Mouse (Mus musculus): ENCODE data around the gene Sdf2l1.
"Not testable (repeated sequence)": the region's sequence is repeated elsewhere in the genome, so short reads cannot be mapped to it uniquely, and the experiment has no call there.

Gene Sdf2l1

DNA sequence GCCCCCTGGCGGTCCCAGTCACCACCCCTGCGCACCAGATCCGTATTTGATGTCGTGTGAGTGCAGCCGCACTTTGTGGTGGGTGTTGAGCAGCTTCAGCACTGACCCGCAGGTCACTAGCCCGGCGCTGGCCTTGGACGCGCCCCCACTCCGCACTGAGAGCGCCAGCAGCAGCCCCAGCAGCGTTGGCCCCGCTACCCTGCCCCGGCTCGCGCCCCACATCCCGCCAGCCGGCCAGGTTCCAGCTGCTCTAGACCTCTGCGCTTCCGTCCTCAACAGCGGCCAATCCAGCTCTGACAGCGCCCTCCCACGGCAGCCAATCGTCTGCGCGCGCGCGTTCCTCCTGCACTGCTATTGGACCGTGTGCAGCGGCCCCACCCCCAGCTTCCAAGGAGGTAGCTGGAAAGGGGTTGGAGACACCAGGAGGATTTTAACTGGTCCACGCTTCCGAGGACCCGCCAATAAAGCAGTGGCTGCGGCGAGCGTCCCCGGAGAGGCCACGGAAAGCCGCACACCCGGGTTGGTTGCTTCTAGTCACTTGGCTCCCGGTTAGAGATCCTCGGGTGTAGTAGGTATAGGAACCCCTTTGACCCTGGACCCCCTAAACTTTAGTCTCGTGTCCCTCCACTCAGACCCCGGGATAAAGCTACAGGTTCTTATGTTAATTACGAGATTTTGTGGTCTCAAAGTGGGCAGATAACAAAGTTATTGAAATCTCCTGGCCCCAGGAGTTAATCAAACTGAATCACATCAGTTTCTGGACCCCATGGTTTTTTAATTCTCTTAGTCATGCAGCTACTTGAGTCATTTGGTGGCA, at the start of gene Sdf2l1:
Gene Sdf2l1, minus strand, starts transcription at position 295 of the 817 bp plus-strand sequence.
- DNase-seq (ENCODE audit: inconsistent ontology term) = peak; percentile 100

DNA sequence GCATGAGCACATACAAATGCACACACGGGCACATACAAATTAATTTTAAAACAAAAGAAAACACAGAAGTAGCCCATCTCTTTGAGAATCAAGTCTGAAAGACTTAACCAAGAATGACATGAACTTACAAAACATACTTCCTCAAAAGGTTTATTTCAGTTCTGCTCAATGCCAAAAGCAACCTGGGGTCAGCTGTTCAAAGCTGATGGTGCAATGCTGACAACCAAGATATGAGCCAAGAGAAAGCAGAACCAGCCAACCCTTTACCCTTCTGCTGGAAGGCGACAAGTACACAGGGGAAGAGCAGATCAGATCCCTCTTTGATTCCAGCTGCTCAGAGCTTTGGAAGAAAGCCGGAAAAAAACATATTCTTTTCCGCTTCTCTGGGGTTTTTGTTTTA, 49.2 kb upstream of the Sdf2l1 start:
- no peak for DNase-seq (ENCODE audit: inconsistent ontology term)

DNA sequence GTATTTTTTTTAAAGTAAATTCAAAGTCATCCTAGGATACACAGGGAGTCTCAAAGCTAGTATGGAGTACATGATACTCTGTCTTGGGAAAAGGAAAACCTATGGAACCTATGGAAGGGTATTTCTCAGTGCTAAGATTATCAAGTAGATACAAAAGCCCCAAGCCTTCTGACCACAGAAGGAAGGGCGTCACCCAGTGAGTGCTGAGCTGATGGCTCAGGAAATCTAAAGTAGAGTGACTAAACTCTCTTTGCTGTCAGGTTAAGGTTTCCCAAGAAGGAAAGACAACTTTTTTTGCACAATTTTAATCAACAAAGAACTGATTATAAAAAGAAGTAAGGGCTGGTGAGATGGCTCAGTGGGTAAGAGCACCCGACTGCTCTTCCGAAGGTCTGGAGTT, 47.5 kb upstream of the Sdf2l1 start:
- DNase-seq (ENCODE audit: inconsistent ontology term) = no peak

DNA sequence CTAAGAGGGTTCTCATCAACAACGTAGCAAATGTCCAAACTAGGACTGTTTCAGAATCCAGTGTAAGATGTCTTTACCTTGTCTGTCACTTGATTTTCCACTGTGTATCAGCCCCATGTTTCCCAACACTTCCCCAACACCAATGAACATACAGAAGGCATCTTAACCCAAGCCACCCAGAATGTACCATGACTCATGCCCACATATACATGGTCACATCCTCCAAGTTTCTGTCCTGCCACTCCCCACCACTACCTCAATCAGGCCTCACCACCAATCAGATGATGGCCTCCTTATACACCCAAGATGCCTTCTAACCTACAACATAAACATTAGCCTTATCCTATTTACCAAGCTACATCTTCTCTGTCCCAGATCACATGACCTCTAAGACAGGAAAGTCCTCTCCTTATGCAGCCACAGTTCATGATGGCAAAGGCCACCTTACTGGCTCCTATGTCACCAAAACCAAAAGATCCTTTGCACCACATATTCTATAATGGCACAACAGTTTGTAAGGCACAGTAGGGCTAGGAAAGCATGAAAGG, 45.5 kb upstream of the Sdf2l1 start:
- DNase-seq (ENCODE audit: inconsistent ontology term) = no peak

DNA sequence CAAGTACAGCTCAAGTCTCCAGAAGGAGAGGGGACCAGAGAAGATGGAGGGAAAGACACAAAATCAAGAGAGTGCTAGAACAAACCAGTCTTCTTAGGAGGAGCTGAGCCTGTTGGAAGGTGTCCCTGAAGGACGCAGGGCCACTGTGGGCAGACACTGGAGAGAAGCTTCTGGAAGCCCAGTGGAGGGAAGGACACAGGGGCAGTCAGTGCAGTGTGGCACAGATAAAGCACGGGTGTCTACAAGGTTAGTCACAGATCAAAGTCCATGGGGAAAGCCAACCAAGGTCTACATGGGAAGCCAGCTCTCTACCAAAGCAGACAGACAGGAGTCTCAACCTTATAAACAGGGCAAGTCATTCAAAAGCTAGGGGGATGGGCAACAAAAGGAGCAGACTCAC, 43.6 kb upstream of the Sdf2l1 start:
- DNase-seq (ENCODE audit: inconsistent ontology term) = no peak

DNA sequence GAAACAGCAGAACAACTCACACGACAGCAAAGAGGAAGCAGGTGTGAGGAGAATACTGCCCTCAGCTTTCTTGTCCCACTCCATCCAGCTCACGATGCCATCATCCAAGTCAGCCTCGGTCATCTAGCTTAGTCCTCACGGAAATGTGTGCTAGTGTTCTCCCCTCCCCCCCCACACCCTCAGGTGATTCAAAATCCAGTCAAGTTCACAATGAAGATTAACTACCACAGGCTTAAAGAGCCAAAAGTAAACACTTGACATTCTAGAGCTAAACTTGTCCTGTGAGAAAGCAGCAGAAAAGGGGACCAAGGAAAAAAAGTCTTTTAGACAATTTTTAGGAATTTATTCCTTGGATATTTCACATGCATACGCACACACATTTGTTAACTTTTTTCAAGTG, 35.9 kb upstream of the Sdf2l1 start:
- DNase-seq (ENCODE audit: inconsistent ontology term) = no peak

DNA sequence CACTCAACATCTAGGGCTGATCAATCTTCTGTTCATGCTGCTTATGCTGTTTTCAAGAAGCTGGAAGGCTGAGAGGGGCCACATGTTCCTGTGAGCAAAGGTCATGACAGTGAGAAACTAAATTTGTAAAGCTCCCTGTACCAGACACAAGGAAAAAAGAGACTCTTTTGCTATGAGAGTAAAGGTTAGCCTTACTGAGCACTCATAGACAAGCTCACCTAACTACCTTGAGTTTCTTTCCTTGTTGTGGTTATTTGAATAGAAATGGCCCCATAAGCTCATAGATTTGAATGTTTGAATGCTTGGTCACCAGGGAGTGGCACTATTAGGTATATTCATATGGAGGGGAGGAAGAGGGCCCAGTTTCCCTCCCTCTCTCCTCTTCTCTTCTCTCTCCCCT, 35.0 kb upstream of the Sdf2l1 start:
- DNase-seq (ENCODE audit: inconsistent ontology term) = no peak

DNA sequence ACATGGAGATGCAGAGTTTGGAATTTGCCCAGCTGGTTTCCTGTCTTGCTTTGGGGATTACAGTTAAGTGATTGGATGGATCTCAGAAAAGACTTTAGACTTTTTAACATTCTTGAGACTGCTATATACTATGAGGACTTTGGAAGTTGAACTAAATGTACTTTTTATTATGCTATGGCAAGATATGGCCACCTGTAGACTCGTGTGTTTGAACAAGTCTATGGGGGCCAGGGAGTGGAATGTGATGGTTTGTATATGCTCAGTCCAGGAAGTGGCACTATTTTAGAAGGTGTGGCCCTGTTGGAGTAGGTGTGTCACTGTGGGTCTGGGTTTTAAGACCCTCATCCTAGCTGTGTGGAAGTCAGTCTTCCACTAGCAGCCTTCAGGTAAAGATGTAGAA, 33.3 kb upstream of the Sdf2l1 start:
- DNase-seq (ENCODE audit: inconsistent ontology term) = not testable (repeated sequence)

DNA sequence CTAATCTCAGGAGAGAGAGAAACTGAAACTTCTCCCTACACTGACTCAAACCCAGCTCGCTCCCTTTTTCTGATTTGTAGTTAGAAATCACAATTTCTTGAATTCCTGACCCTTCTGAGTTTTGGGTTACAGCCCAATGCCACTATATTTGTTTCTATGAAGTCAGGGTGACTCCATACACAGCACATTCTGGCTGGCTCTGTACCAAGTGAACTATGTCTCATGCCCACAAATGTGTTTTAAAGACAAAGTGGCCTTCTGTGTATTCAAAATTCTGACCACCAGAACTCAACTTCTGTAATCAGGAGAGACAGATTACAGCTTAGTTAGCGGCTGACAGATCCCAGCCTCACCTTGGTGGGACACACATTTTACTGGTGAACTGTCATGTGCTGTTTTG, 22.2 kb upstream of the Sdf2l1 start:
- DNase-seq (ENCODE audit: inconsistent ontology term) = peak; percentile 36

DNA sequence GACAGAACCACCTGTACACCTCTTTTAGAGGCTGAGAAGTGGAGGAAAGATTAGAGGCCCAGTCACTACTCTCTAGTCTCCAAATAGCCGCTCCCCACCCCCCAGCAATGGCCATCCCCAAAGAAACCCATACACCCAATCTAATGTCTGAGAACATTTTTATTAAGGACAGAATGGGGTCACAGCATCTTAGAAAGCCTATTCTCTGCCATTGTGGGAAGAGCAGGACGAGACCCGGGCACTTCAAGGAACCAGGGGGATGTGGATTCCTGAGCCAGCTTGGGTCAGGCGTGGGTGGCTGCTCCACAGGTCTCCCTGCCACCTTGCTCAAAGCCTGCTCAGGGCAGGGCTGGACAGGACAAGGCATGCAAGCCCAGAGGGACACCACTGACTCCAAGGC, 19.7 kb upstream of the Sdf2l1 start:
- no peak for DNase-seq (ENCODE audit: inconsistent ontology term)

DNA sequence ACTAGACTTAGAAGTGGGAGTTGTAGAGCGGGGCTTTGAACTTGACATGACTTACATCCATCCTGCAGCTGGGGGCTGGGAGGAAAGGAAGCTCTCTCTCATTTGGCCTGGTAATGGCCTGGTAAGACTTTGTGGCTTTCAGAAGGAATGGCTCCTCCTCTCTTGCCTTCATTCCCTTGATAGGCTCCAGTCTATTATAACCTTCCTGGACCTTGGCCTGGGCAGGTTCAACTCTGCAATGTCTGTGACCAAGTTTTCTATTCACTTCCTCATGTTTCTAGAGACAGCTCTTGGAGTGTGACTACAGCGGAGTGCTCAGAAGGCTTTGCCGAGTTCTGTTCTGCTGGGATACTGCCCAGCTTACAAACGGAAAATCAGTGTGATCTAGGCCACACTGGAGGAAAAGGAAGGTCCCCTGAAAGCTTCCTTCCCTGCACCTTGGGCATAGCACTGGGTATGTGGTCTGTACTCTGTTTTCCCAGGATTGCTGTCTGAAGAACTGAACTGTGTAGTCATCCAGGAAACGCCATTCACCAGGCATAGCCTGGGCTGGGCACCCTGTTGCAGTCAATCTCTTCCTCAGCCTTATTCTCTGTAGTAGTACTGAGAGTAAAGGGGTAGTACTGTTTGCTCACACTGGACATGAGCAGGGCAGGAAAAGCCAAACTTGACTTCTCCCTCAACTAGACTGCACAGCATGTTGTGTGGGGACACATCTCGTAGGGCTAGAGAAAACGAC, 18.5 kb upstream of the Sdf2l1 start:
- DNase-seq (ENCODE audit: inconsistent ontology term) = no peak

DNA sequence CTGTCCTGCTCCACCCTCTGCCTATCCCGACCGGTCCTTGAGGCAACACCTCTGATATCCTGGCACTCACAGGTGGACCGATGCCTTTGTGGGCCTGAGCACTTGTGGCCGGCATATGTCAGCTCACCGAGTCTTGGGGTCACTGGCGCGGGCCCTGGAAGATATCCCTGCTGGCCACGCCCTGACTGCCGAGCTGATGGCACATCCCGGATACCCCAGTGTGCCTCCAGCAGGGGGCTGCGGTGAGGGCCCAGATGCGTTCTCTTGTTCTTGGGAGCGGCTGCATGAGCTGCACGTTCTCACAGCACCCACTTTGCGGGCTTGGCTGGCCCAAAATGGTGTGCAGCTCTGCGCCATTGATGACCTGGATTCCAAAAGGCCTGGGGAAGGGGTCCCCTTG, 15.9 kb upstream of the Sdf2l1 start:
- DNase-seq (ENCODE audit: inconsistent ontology term) = no peak

DNA sequence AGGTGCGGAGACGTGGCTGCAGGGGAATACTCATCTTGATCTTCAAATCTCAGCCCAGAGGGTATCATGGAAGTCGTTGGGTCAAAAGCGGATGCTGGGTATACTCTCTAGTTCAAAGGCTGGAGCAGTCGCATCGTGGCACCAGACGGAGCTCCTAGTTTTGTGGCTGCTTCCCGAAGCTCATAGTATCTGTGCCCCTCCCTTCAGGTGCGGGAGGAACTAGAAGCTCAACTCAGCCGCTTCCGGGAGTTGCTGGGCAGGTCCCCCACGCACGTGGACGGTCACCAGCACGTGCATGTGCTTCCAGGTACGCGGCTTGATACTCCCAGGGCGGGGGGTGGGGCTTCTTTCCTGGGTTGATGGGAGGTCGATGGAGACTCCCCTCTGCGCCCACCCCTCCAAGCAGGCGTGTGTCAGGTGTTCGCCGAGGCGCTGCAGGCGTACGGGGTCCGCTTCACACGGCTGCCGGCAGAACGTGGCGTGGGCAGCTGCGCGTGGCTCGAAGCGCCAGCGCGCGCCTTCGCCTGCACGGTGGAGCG, 15.3 kb upstream of the Sdf2l1 start:
- no peak for DNase-seq (ENCODE audit: inconsistent ontology term)

DNA sequence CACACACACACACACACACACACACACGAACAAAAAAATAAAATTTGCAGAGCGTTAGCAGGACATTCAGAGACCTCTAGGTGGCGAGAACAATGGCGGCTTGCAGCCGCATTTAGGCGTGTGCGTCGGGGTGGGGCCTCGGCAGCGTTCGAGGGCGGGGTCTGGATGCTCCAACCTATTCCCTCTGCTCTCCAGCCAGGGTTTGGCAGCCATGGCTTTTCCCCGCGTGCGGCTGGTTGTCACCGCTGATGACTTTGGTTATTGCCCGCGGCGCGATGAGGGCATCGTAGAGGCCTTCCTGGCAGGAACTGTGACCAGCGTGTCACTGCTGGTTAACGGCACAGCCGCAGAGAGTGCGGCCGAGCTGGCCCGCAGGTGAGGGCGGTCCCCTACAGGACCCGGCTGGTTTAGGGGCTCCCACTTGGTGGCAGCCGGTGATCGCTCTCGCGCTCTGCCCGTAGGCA, 14.6 kb upstream of the Sdf2l1 start, which contains the start of gene Ccdc116:
Gene Ccdc116, minus strand, starts transcription at position 458 of the 464 bp plus-strand sequence.
- peak; percentile 89 for DNase-seq (ENCODE audit: inconsistent ontology term)

DNA sequence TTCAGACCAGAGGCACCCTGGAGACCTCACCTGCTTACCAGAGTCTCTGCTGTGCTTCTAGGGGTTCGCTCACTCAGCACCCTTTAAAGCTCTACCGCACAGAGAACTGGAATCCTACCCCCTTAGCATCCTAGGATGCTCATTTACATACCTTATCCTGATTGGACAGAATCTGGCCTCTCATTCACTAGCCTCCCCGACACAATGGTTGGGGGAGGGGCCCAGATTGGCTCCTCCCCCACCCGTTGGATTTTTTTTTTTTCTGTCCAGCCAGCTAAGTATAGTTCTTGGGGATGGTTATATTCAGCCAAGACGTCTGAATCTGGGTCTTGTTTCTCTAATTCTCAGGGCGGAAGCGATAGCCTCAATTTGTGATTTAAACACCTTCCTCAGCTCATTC, 12.2 kb upstream of the Sdf2l1 start, which contains the start of gene Ydjc:
Gene Ydjc, plus strand, starts transcription at position 283 of the 400 bp plus-strand sequence.
- peak; percentile 14 for DNase-seq (ENCODE audit: inconsistent ontology term)

DNA sequence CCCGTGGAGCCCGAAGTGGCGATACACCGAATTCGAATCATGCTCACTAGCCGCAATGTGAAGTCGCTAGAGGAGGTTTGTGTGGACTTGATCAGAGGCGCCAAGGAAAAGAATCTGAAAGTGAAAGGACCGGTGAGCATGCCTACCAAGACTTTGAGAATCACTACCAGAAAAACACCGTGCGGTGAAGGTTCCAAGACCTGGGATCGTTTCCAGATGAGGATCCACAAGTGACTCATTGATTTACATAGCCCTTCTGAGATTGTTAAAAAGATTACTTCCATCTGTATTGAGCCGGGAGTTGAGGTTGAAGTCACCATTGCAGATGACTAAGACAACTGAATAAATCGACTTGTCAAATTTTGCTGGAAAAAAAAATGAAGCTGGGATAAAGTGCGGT, 5.2 kb upstream of the Sdf2l1 start:
- DNase-seq (ENCODE audit: inconsistent ontology term) = no peak

DNA sequence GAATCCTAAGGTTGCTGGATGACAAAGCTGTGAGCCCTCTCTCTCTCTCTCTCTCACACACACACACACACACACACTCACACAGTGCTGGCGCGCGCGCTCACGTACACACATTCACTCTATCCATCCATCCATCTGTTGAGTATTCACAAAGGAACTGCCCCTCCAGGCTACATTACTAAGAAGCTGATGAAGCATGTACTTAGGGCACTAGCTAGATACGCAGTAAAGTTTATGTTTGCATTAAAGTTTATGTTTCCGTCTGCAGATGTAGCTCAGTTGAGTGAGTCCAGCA, 670 bp upstream of the Sdf2l1 start:
- DNase-seq (ENCODE audit: inconsistent ontology term) = no peak

DNA sequence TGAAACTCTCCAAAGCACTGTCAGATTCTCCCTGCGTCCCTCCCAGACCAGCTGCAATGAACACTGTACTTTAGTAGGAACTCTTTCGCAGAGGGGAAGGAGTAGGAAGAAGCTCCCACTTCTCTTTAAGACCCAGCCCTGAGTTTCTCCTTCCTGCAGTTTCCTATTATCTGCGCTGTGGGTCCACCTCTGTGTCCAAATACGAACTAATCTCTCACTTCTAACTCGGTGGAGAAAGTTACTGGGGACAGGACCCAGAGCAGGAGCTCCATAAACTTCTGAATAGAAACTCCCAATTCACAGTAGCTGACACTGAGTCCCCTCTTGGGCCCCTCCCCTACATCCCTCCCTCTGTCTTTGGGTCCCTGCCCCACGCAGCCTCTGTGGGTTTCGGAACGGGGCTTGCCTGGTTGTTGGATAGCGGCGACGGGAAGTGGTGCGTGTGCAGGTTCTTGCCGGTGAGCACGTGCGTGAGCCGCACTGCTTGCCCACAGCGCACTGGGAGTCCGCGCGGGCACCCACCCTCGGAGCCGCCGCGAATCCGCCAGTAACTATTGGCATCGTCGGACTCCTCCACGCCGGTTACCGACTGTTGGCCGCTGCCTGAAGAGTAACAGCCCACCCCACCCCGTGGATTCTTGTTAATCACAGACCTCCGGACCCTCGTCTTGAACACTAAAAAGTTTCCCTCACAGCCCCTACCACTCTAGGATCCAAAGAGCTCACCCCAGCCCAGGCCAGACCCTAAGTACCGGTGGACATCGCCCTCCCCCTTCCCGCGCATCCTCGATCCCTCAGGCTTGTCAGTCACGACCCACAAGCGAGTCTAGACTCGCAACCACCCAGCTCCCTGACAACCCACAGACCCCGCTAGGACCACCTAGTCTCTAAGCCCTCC, 743 bp downstream of the Sdf2l1 start:
- no peak for DNase-seq (ENCODE audit: inconsistent ontology term)

DNA sequence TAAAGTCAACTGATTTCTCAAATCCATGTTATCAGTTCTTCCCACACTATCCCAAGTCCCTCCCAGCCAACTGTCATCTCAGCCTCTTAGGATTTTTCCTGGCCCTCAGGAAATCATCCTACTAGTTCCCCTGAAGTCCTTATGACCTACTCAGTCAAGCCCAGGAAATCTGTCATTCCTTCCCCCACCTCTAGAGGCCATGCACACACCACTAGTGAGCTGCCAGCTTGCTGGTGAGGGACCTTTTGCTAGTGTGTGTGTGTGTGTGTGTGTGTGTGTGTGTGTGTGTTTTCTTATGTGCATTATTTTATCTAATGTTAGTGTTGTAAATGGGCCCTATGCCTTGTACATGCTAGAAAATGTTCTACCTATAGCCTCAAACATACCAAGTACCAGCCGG, 4.9 kb downstream of the Sdf2l1 start:
- DNase-seq (ENCODE audit: inconsistent ontology term) = no peak

DNA sequence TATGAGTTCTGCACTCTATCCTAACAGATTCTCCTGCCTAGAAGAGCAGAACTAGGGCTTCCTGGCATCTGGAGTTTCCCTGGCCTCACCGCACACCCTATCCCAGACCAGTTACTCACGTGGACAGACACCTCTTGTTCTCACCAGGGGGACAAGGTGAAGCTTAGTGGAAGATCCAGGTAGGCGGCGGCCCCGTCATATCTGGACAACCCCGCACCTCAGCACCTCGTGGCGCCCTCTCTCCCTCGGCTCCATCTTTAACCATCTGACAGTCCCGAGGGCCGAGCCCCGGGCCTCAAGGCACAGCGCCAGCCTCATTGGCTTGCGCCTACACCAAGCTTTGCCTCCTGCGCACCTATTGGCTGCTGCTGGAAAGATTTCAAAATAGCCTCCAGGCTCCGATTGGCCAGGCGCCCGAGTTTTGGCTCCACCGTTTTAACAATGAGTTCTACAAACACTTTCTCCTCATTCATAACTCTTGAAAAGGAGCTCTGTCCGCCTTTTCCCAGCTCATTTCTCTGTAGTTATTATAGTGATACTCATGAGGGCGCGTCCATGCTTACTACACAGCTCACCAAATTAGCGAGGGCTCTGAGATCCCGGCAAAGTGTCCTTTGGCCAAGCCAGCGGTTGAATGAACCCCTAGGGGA, 7.2 kb downstream of the Sdf2l1 start, which contains the start of gene 2610318N02Rik:
Gene 2610318N02Rik, minus strand, starts transcription at position 297 of the 650 bp plus-strand sequence.
- DNase-seq (ENCODE audit: inconsistent ontology term) = peak; percentile 84

Measured in Muller cell, postnatal 12 days (primary cell).